Mouse (Mus musculus): Measurements from ENCODE around the gene Gm10271. TPM values are rescaled to one million over a fixed set of nuclear protein-coding genes. Genes with fewer than 3 reads are reported as not detected.

The Gm10271 gene
- polyA plus RNA-seq, 1 experiment from 2014 or later: not detected

DNA sequence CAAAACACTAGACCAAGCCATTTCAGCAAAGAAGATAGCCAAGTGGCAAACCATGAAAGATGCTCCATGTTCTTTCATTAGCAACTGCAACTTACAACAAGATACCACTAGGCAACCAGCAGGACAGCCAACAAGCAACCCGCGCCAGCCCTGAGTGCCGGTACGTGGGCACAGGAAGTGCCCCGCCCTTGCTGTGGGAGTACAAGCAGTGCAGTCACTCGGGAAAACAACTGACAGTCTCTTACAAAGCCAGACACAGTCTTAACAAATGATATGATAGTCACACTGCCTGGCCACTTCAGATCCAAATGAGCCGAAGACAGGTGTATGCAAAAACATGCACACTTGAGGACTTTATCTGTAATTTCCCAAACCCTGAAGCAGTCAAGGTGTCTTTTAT is 41.9 kb downstream of the Gm10271 start:
- ATAC-seq (ENCODE audit: low FRiP score): no peak
- H3K4me3 ChIP-seq (replicated peaks): no peak overlapping the region
- H3K4me2 ChIP-seq: no peak overlapping the region
- no peak overlapping the region for H3K27ac ChIP-seq (replicated peaks)
- H3K9ac ChIP-seq (replicated peaks): no peak overlapping the region
- H3K36me3 ChIP-seq: peaks cover 31% of the 10 kb centered on the region
- no peaks in the 10 kb centered on the region for H3K9me3 ChIP-seq (replicated peaks)
- H3K27me3 ChIP-seq (replicated peaks): no peaks in the 10 kb centered on the region
- no peaks in the 10 kb centered on the region for H3K4me1 ChIP-seq
- WGBS: 83% methylated on average over 7 of the region's 7 CpGs

DNA sequence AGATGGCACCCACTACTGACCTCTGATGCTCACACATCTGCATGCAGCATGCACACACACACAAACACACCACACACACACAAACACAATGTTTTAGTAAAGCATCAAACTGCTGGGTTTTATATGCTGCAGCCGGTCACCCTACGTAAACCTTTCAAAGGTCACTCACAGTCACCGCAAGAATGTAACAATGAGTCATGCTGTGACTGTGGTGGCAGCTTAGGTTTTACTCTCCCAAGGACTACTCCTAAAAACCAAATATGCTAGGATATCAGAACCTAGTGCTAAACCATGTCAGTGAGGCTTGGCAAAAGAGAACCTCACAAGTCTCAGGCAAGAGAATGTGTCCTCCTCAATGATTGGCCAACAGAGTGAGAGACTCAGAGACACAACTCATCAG is 43.6 kb downstream of the Gm10271 start:
- Histone ChIP-seq H3K4me1 (no peaks in the 10 kb centered on the region), H3K36me3 (peaks cover 44% of the 10 kb centered on the region), H3K9me3 (replicated peaks) (no peaks in the 10 kb centered on the region), H3K4me2 (no peak overlapping the region), H3K27me3 (replicated peaks) (no peaks in the 10 kb centered on the region), H3K27ac (replicated peaks) (no peak overlapping the region), H3K4me3 (replicated peaks) (no peak overlapping the region), H3K9ac (replicated peaks) (no peak overlapping the region)
- no peak for ATAC-seq (ENCODE audit: low FRiP score)
- WGBS: 90% methylated on average over 3 of the region's 3 CpGs

DNA sequence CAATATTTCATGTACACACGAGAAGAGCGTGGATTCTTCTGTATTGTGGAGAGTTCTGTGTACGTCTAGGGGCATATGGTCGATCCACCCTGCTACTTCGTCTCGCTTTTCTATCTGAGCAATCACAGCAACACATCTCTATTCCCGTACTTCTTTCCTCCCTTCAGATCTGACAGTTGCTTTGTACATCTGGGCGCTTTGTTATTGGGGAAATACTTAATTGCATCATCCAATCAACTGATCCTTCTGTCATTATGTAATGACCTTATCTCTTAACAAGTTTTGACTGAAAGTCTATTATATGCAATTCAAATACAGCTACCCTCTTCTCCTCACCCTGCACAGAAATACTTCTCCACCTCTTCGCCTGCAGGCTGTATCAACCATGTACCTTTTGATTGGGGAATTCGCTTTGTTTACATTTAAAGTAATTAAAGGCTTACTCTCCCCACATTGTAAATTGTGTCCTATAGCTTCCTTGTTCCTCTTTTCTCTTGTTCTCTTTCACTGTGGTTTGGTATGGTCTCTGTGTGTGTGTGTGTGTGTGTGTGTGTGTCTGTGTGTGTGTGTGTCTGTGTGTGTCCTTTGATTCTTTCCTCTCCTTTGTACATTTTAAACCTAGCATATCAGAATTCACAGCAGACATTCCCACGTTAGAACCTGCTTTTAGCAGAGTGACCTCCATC is 45.8 kb downstream of the Gm10271 start:
- Histone ChIP-seq H3K9me3 (replicated peaks) (no peaks in the 10 kb centered on the region), H3K27me3 (replicated peaks) (no peaks in the 10 kb centered on the region), H3K4me3 (replicated peaks) (no peak overlapping the region), H3K27ac (replicated peaks) (no peak overlapping the region), H3K4me1 (no peaks in the 10 kb centered on the region), H3K4me2 (no peak overlapping the region), H3K9ac (replicated peaks) (no peak overlapping the region), H3K36me3 (peaks cover 49% of the 10 kb centered on the region)
- no peak for ATAC-seq (ENCODE audit: low FRiP score)
- WGBS: 89% methylated on average over 11 of the region's 11 CpGs

DNA sequence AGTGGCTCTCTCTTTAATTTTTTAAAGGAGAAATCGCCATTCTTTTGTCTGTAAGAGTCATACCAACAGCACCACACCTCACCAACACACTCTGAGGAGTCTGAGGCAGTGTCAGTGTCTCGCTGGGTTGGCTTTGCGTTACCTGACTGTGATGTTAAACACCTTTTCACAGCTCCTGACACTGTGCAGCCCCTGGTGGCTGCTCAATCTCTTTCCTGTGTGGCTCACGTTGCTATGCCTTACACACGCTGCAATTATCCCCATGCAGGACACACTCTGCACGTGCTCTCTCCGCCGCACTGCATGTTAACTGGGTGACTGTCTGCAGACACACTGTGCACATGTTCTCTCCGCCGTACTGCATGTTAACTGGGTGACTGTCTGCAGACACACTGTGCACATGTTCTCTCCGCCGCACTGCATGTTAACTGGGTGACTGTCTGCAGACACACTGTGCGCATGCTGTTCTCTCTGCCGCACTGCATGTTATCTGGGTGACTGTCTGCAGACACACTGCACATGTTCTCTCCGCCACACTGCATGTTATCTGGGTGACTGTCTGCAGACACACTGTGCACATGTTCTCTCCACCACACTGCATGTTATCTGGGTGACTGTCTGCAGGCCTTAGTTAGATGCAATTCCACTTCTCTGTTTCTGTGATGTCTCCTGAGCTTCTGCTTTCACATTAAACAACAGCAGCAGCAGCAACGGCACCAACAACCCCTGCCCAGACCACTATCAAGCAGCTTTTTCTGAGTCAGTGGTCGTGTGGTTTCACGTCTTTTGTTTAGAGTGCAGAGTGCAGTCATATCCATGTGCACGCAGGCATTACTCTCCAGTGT is 48.5 kb downstream of the Gm10271 start:
- Histone ChIP-seq H3K4me1 (no peaks in the 10 kb centered on the region), H3K36me3 (peaks cover 44% of the 10 kb centered on the region), H3K9me3 (replicated peaks) (no peaks in the 10 kb centered on the region), H3K27me3 (replicated peaks) (no peaks in the 10 kb centered on the region), H3K4me3 (replicated peaks) (no peak overlapping the region), H3K27ac (replicated peaks) (no peak overlapping the region), H3K4me2 (no peak overlapping the region), H3K9ac (replicated peaks) (no peak overlapping the region)
- 93% methylated on average over 19 of the region's 19 CpGs for WGBS
- ATAC-seq (ENCODE audit: low FRiP score): no peak

DNA sequence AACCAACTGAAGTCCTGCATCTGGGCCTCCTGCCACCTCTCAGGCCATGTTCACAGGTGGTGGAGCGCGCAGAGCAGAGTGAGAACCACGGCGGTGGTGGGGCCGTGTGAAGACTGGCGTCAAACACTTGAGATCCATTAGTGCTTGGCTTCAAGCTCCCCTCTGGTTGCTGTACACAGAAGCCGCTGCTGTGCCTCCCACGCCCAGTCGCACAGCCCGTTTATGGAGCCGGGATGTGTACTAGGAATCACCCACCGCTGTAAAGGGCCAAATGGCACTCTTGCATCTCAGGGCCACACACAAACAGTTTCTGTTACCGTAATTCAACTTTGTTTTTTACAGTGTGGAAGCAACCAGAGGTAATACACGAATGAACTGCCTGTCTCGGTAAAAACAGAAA is 50.2 kb downstream of the Gm10271 start:
- 90% methylated on average over 15 of the region's 15 CpGs for WGBS
- H3K4me1 ChIP-seq: no peaks in the 10 kb centered on the region
- no peak overlapping the region for H3K4me2 ChIP-seq
- no peak for ATAC-seq (ENCODE audit: low FRiP score)
- no peak overlapping the region for H3K4me3 ChIP-seq (replicated peaks)
- H3K27ac ChIP-seq (replicated peaks): no peak overlapping the region
- H3K27me3 ChIP-seq (replicated peaks): no peaks in the 10 kb centered on the region
- H3K9ac ChIP-seq (replicated peaks): no peak overlapping the region
- no peaks in the 10 kb centered on the region for H3K9me3 ChIP-seq (replicated peaks)
- H3K36me3 ChIP-seq: peaks cover 45% of the 10 kb centered on the region

DNA sequence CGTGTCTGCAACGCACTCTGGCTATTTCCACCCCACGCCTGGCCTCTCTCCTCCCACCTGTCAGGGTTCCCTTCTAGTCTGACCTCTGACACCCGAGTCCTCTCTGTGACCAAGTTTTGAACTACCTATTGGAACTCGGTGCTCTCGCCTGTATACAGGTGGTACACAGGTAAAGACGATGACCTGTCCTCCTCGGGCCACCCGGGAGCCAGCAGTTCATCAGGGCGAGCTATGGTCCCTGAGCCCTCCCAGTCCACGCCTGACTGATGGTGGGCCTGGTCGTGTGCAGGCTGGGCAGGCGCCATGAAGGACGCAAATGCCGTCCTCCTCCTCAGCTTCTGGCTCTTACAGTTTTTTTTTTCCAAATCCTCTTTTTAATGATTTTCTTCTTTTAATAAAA is 51.0 kb downstream of the Gm10271 start:
- ATAC-seq (ENCODE audit: low FRiP score): no peak
- Histone ChIP-seq H3K4me1 (no peaks in the 10 kb centered on the region), H3K9me3 (replicated peaks) (no peaks in the 10 kb centered on the region), H3K36me3 (peaks cover 37% of the 10 kb centered on the region), H3K27me3 (replicated peaks) (no peaks in the 10 kb centered on the region), H3K9ac (replicated peaks) (no peak overlapping the region), H3K27ac (replicated peaks) (no peak overlapping the region), H3K4me3 (replicated peaks) (no peak overlapping the region), H3K4me2 (no peak overlapping the region)
- WGBS: 92% methylated on average over 15 of the region's 15 CpGs

DNA sequence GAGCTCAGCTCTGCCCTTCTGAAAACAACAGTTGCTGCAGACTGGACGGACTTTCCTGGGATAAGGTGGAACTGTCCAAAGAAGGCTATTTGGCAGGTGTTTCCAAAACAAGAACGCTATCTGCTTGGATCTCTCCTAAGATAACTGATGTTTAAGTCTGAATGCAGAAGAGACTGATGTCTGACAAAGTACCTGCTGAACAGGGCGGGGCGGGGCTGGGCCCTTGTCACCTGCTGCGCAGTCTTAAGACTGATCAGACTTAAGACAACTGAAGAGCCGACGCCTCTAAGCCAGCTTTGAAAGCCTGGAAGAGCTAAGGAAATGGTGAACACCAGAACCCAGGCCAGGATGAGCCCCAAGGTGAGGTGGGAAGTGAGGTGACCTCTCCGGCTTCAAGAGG is 51.8 kb downstream of the Gm10271 start:
- Histone ChIP-seq H3K4me2 (no peak overlapping the region), H3K27me3 (replicated peaks) (no peaks in the 10 kb centered on the region), H3K36me3 (peaks cover 31% of the 10 kb centered on the region), H3K9ac (replicated peaks) (no peak overlapping the region), H3K4me1 (no peaks in the 10 kb centered on the region), H3K9me3 (replicated peaks) (no peaks in the 10 kb centered on the region), H3K27ac (replicated peaks) (no peak overlapping the region), H3K4me3 (replicated peaks) (no peak overlapping the region)
- no peak for ATAC-seq (ENCODE audit: low FRiP score)
- WGBS: 96% methylated on average over 8 of the region's 8 CpGs

DNA sequence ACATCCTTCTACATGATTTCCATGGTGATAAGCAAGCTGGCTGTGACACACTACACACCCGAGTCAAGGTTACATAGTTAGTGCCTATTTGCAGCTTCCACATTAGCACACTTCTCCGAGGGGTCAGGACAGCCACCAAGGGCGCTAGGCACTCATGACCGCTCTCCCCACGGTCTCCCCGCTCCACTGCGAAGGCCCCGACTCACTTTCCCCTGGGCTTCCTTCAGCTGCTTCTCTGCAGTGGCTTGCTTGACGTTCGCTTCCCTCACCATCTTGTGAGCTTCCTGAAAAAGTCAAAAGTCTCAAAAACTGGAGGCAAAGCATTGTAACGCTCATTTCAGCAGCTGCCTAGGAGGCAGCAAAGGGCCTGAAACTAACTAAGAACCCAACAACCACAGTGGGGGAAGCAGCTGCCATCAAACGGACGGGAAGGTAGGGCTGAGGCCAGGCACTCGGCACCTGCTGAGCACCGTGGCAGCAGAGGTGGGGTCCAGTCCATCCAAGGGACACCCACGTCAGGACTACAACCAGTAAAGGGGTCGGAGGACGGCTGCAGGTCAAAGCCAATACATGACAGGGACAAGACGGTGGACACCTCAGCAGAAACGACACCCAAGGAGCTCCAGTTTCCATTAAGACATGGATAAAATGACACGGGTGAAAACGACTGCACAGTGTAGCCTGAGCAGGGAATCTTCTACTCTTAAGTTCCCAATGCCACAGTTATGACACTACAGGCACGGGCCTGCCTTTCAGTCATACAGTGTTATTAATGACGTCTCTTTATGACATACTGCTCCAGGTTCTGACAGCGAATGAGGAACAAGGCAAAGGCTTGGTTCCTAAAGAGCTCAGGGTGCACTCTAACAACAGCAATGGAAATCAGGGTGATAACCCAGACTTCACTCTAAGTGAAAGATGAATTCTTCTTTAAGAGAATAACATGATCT is 52.8 kb downstream of the Gm10271 start:
- no peak for ATAC-seq (ENCODE audit: low FRiP score)
- no peaks in the 10 kb centered on the region for H3K27me3 ChIP-seq (replicated peaks)
- no peak overlapping the region for H3K4me3 ChIP-seq (replicated peaks)
- H3K4me2 ChIP-seq: no peak overlapping the region
- H3K36me3 ChIP-seq: peaks cover 30% of the 10 kb centered on the region
- H3K9ac ChIP-seq (replicated peaks): no peak overlapping the region
- WGBS: 87% methylated on average over 25 of the region's 25 CpGs
- H3K27ac ChIP-seq (replicated peaks): no peak overlapping the region
- no peaks in the 10 kb centered on the region for H3K4me1 ChIP-seq
- no peaks in the 10 kb centered on the region for H3K9me3 ChIP-seq (replicated peaks)

DNA sequence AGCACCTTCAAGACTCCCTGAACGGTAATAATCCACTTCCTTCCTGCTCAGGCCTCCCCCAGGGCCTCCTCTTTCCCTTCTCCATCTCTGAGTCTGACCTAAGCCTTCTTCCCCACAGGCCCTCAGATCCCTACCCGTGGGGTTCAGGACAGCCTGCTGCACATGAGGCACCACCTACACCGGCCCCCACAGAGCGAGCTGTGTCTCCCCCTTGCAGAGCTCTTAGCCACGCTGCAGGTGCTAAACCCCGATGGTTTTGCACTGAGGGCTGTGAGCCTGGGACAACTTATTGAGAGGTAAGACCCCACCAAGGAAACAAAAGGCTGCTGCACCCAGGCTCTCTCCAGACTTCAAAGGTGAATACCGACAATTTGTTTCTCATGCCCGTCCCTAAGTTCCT is 55.8 kb downstream of the Gm10271 start:
- H3K9ac ChIP-seq (replicated peaks): no peak overlapping the region
- no peak for ATAC-seq (ENCODE audit: low FRiP score)
- no peak overlapping the region for H3K4me3 ChIP-seq (replicated peaks)
- 86% methylated on average over 8 of the region's 8 CpGs for WGBS
- H3K4me1 ChIP-seq: no peaks in the 10 kb centered on the region
- H3K9me3 ChIP-seq (replicated peaks): no peaks in the 10 kb centered on the region
- H3K36me3 ChIP-seq: peaks cover 31% of the 10 kb centered on the region
- no peak overlapping the region for H3K4me2 ChIP-seq
- H3K27me3 ChIP-seq (replicated peaks): no peaks in the 10 kb centered on the region
- no peak overlapping the region for H3K27ac ChIP-seq (replicated peaks)

DNA sequence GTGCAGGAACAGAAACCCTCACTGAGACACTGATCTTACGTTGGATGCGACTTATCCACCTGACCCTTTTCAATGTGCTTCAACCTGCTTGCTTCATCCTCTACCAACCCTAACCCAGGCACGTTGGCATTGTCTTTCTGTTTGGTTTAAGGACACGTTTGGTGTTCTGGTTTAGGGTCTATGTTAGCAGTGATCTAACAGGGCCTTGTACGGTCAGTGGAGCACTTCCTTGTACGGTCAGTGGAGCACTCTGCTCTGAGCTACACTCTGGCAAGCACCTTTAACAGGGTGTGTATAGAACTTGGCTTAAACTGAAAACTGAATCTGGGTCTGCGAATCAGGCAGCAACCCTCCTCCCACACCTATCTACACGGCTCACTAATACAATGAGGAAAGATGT is 57.1 kb downstream of the Gm10271 start:
- H3K9ac ChIP-seq (replicated peaks): no peak overlapping the region
- H3K4me2 ChIP-seq: no peak overlapping the region
- H3K27me3 ChIP-seq (replicated peaks): no peaks in the 10 kb centered on the region
- H3K4me1 ChIP-seq: no peaks in the 10 kb centered on the region
- peaks cover 41% of the 10 kb centered on the region for H3K36me3 ChIP-seq
- H3K9me3 ChIP-seq (replicated peaks): no peaks in the 10 kb centered on the region
- no peak overlapping the region for H3K4me3 ChIP-seq (replicated peaks)
- no peak overlapping the region for H3K27ac ChIP-seq (replicated peaks)
- WGBS: 95% methylated on average over 8 of the region's 8 CpGs
- ATAC-seq (ENCODE audit: low FRiP score): no peak

DNA sequence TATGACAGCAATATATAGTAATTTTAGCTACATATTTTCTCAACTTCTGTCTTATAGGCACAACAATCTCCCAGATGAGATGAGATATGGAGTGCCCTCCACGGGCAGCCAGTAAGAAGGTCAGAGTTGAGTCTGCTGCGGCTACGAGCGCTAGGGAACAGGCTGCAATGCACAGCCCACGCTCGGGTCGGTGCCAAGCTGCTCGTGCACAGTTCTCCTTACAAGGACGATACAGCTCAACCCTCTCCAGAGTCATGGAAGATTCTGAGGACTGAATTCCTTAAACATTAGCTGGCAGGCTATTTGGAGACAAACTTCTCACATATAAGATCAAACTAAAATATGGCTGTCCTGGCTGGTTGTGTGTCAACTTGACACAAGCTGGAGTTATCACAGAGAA is 57.8 kb downstream of the Gm10271 start:
- H3K27ac ChIP-seq (replicated peaks): no peak overlapping the region
- peaks cover 48% of the 10 kb centered on the region for H3K36me3 ChIP-seq
- H3K9ac ChIP-seq (replicated peaks): no peak overlapping the region
- H3K4me1 ChIP-seq: no peaks in the 10 kb centered on the region
- whole genome bisulfite sequencing: 90% methylated on average over 9 of the region's 9 CpGs
- no peak overlapping the region for H3K4me3 ChIP-seq (replicated peaks)
- H3K27me3 ChIP-seq (replicated peaks): no peaks in the 10 kb centered on the region
- ATAC-seq (ENCODE audit: low FRiP score): no peak
- H3K4me2 ChIP-seq: no peak overlapping the region
- no peaks in the 10 kb centered on the region for H3K9me3 ChIP-seq (replicated peaks)
